22 mouse cellular contexts compared by ENCODE assay signal in genomic region chr11:7083911-7084310, GRCm38 (mm10). TPM values are rescaled to one million over a fixed set of nuclear protein-coding genes. Genes with fewer than 3 reads are reported as not detected.
"Had no signal": no experiment of that assay in that cellular context is flagged by ENCODE, and none has a peak within 500 bp of the region (broad histone marks: within the 10 kb centered on the region; RNA-seq: fewer than 3 reads in every experiment).

No protein-coding gene starts in this region.

- H3K9me3 ChIP-seq: hindbrain, embryonic 13.5 days; hindbrain, embryonic 15.5 days; limb, embryonic 13.5 days; limb, embryonic 15.5 days; liver, embryonic 12.5 days had no signal

- H3K4me2 ChIP-seq: heart, embryonic 11.5 days; hindbrain, embryonic 13.5 days; hindbrain, embryonic 15.5 days; limb, embryonic 13.5 days; limb, embryonic 15.5 days; liver, embryonic 12.5 days had no signal

- DNase-seq: gastrocnemius, postnatal 14 days; gastrocnemius, postnatal 36 days; heart, adult 11 months; heart, adult 2 months; heart, postnatal 10 days; kidney, adult 11 months; kidney, adult 2 months; kidney, postnatal 14 days; kidney, postnatal 36 days; layer of hippocampus, adult 9-11 months; layer of hippocampus, postnatal 36 days; left cerebral cortex, postnatal 4 days had no signal

- H3K4me3 ChIP-seq: heart, adult 2 months; hindbrain, embryonic 13.5 days; hindbrain, embryonic 15.5 days; limb, embryonic 13.5 days; limb, embryonic 15.5 days; liver, embryonic 12.5 days had no signal

- H3K4me1 ChIP-seq: hindbrain, embryonic 13.5 days; hindbrain, embryonic 15.5 days; limb, embryonic 13.5 days; limb, embryonic 15.5 days; liver, embryonic 12.5 days had no signal

- H3K9ac ChIP-seq: hindbrain, embryonic 13.5 days; hindbrain, embryonic 15.5 days; limb, embryonic 13.5 days; limb, embryonic 15.5 days; liver, embryonic 12.5 days; liver, embryonic 14.5 days had no signal

- H3K27me3 ChIP-seq: hindbrain, embryonic 13.5 days; hindbrain, embryonic 15.5 days; limb, embryonic 13.5 days; limb, embryonic 15.5 days; liver, embryonic 12.5 days had no signal

- ATAC-seq: hindbrain, postnatal 0 days; intestine, embryonic 16.5 days; liver, embryonic 12.5 days had no signal

- H3K36me3 ChIP-seq: hindbrain, embryonic 13.5 days; hindbrain, embryonic 15.5 days; limb, embryonic 13.5 days; limb, embryonic 15.5 days; liver, embryonic 12.5 days had no signal

- H3K27ac ChIP-seq: heart, adult 2 months; hindbrain, embryonic 13.5 days; hindbrain, embryonic 15.5 days; hindbrain, postnatal 0 days; limb, embryonic 13.5 days; limb, embryonic 15.5 days; liver, embryonic 12.5 days; liver, embryonic 14.5 days had no signal

RNA-seq across cellular contexts. Expression of gene Adcy1, which starts 20.6 kb away (rescaled TPM):
- total RNA-seq: hematopoietic stem cell, adult 5-6 weeks had no signal
